Mouse (Mus musculus) intestine, postnatal 0 days (tissue): ENCODE measurements around the gene Nadsyn1. TPM values are rescaled to one million over a fixed set of nuclear protein-coding genes. Genes with fewer than 3 reads are reported as not detected.

Experiments
- ATAC-seq: fragments of 200-750 bp; cut with Nextera tagmentation; 2 replicates; pipeline ENCODE4 v1.8.0; 2017; ENCODE audit warnings: mild to moderate bottlenecking, moderate TSS enrichment, moderate library complexity
- H3K27ac ChIP-seq: fragments of 300-500 bp; sonication (generic); 2 replicates; pipeline ENCODE4 v1.5.1; 2014; ENCODE audit warnings: mild to moderate bottlenecking, low read depth, low read length, moderate library complexity
- H3K27me3 ChIP-seq: fragments of 300-500 bp; sonication (generic); replicated peaks from 2 replicates; pipeline ENCODE4 v1.6.1; 2014; ENCODE audit warnings: low read length, mixed read lengths; ENCODE audit not compliant: control insufficient read depth, insufficient read depth
- H3K36me3 ChIP-seq: fragments of 300-500 bp; sonication (generic); 2 replicates; pipeline ENCODE4 v1.6.1; 2014; ENCODE audit warnings: mild to moderate bottlenecking, moderate library complexity; ENCODE audit not compliant: control insufficient read depth, insufficient read depth
- H3K4me1 ChIP-seq: fragments of 300-500 bp; sonication (generic); replicated peaks from 2 replicates; pipeline ENCODE4 v1.6.1; 2014; ENCODE audit warnings: antibody characterized with exemption, low read length, mixed read lengths; ENCODE audit not compliant: control insufficient read depth, insufficient read depth
- H3K4me2 ChIP-seq: fragments of 300-500 bp; sonication (generic); replicated peaks from 2 replicates; pipeline ENCODE4 v1.6.1; 2014; ENCODE audit warnings: low read depth, mild to moderate bottlenecking, moderate library complexity
- H3K4me3 ChIP-seq: fragments of 300-500 bp; sonication (generic); 2 replicates; pipeline ENCODE4 v1.5.1; 2014; ENCODE audit warnings: low read depth, low read length
- H3K9ac ChIP-seq: fragments of 300-500 bp; sonication (generic); 2 replicates; pipeline ENCODE4 v1.6.1; 2014; ENCODE audit warnings: mild to moderate bottlenecking, low read depth, low read length
- H3K9me3 ChIP-seq: fragments of 300-500 bp; sonication (generic); 2 replicates; pipeline ENCODE4 v1.6.1; 2016; ENCODE audit warnings: mixed run types; ENCODE audit not compliant: control insufficient read depth
- CTCF ChIP-seq: sonication (generic); IDR thresholded peaks from 2 replicates; pipeline ENCODE4 v1.5.1; 2016; ENCODE audit warnings: low read depth, mild to moderate bottlenecking, control low read depth, antibody characterized with exemption, moderate library complexity
- WGBS: fragments of 180-500 bp; shearing (Covaris S2); extraction: QIAGEN DNeasy Blood & Tissue Kit; methylation state at CpG from one replicate; pipeline ENCODE4 v1.1.7; 2014; 5-methylcytosine and 5-hydroxymethylcytosine counted together
- polyA plus RNA-seq: library from polyadenylated mRNA; unstranded; fragments of >200 nt; fragmentation: Nextera tagmentation; extraction: Ambion mirVana; gene quantifications from 2 replicates; pipeline ENCODE4 v1.2.1, GENCODE M21; 2015

Gene Nadsyn1
- polyA plus RNA-seq, 1 experiment from 2014 or later, result 24.8 TPM

DNA sequence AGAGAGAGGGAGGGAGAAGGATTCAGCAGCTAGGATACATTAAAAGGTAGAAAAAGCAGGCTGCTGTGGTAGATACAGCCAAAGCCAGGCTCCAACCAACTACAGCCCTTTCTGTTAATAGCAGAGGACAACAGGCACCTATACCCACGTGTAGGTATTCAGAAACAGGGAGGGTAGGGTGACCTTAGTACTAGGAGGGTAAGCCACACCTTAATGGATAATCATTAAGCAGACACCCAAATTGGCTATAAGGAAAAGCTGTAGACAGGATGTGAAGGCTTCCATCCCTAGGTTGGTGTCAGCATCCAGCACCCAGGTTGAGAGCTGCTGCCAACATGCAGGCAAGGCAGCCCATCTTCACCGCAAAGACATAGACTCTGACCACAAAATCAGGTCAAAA, 1.4 kb downstream of the Nadsyn1 start:
- Histone ChIP-seq H3K27me3 (no peaks in the 10 kb centered on the region), H3K27ac (peak overlapping the region; percentile 73), H3K9ac (no peak overlapping the region), H3K4me1 (peaks cover 4% of the 10 kb centered on the region; the same call in 1 of the 2 replicates), H3K36me3 (peaks cover 22% of the 10 kb centered on the region), H3K9me3 (no peaks in the 10 kb centered on the region), H3K4me2 (peak overlapping the region; percentile 81), H3K4me3 (no peak overlapping the region; the same call in 1 of the 2 replicates)
- ATAC-seq, result peak; percentile 37; the same call in 1 of the 2 replicates
- no peak for TF ChIP-seq CTCF
- 54% methylated on average over 2 of the region's 2 CpGs for WGBS

DNA sequence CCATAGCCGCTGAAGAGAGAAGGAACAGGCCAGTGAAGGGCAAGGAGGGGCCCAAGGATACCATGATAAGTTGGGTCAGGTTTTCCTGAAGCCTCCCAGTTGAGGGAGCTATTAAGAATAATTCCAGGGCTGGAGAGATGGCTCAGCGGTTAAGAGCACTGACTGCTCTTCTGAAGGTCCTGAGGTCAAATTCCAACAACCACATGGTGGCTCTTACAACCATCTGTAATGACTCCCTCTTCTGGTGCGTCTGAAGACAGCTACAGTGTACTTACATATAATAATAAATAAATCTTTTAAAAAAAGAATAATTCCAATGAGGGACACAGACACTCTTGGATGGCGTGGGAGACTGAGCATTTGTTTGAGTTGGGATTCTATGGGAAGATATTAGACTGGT, 3.4 kb downstream of the Nadsyn1 start:
- 52% methylated on average over 4 of the region's 4 CpGs for WGBS
- no peak overlapping the region for H3K27ac ChIP-seq
- H3K9ac ChIP-seq, result no peak overlapping the region
- H3K4me2 ChIP-seq, result no peak overlapping the region
- peak; percentile 45 for TF ChIP-seq CTCF
- peaks cover 39% of the 10 kb centered on the region for H3K36me3 ChIP-seq
- no peak overlapping the region for H3K4me3 ChIP-seq
- ATAC-seq, result no peak
- peaks cover 4% of the 10 kb centered on the region; the same call in 1 of the 2 replicates for H3K4me1 ChIP-seq
- no peaks in the 10 kb centered on the region for H3K27me3 ChIP-seq
- no peaks in the 10 kb centered on the region for H3K9me3 ChIP-seq

DNA sequence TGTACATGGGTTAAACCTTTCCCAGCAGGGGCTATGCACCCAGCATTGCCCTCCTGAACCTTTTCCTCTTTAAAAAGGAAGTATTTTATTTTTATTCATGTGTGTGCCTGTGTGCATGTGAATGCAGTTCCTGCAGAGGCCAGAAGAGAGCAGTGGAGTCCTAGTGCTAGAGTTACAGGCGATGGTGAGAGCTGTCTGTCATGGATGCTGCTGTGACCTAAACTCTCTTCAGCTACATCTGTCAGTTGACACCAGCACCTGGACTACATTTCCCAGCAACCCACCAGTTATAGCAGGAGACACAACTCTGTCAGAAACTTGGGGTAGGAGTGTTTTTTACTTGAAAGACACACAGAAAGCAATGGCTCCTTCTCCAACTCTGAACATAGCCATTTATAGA, 13.7 kb downstream of the Nadsyn1 start:
- Histone ChIP-seq H3K27me3 (no peaks in the 10 kb centered on the region), H3K4me3 (no peak overlapping the region), H3K9me3 (no peaks in the 10 kb centered on the region), H3K27ac (no peak overlapping the region), H3K4me2 (no peak overlapping the region), H3K9ac (no peak overlapping the region), H3K4me1 (no peaks in the 10 kb centered on the region; the same call in none of the 2 replicates), H3K36me3 (peaks cover 88% of the 10 kb centered on the region)
- WGBS, result 48% methylated on average over 1 of the region's 1 CpGs
- peak; percentile 82 for TF ChIP-seq CTCF
- ATAC-seq, result no peak

DNA sequence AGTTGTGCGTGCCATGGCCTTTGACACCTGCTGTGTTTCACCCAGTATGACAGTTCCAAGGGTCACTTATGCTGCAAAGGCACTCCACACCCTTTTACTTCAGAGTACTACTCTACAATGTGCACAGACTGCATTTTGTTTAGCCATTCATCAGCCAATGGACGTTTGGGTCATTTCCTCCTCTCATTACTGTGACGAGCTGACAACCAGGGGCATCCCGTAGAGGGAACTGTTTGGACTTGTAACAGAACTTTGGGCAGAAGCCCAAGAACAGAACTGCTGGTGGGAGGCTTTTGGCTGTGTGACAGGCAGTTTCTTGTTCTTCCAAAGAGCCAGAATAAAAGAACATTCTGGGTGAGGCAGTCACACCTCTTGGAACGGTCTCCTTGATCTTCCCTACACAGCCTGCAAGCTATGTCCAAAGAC, 17.4 kb downstream of the Nadsyn1 start:
- Histone ChIP-seq H3K9me3 (no peaks in the 10 kb centered on the region), H3K27me3 (no peaks in the 10 kb centered on the region), H3K4me3 (no peak overlapping the region), H3K27ac (no peak overlapping the region), H3K9ac (no peak overlapping the region), H3K36me3 (peaks cover 86% of the 10 kb centered on the region), H3K4me1 (no peaks in the 10 kb centered on the region; the same call in none of the 2 replicates), H3K4me2 (no peak overlapping the region)
- ATAC-seq, result peak; percentile 75
- TF ChIP-seq CTCF, result no peak
- 31% methylated on average over 5 of the region's 5 CpGs for WGBS

DNA sequence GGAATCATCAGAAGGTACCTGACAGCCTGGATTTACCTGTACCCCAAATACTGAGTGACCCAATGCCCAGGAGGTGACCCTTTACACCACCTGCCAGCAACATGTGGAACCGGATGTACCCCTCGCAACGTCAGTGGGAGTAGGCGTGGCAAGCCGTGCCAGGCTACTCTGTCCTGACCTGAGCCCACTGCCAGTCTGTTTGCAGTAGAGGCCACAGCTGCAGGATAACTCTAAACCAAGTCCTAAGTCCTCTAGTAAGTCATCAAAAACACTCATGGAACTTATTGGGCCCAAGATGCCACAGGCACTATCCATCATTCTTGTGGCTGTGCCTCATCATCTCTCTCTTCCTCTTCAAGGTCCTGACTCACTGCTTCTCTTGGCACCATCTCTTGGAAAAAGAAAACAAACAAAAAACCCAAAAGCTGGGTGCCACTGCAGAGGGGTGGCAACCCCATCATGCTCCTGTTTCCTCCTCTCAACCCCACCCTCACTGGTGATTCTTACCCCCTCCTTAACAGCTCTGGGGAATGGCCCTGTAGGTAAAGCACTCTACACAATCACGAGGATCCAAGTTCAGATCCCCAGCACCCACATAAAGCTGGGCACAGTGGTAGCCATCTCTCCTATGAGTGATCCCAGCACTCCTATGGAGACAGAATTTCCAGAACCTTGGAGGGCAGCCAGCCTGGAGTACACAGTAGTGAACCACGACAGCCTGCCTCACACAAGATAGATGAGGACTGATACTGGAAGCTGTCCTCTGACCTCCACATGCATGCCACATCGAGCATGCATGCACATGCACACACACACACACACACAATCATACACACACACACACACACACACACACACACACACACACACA, 21.2 kb downstream of the Nadsyn1 start:
- Histone ChIP-seq H3K4me1 (no peaks in the 10 kb centered on the region; the same call in none of the 2 replicates), H3K4me3 (no peak overlapping the region), H3K4me2 (no peak overlapping the region), H3K27ac (no peak overlapping the region), H3K9ac (no peak overlapping the region), H3K36me3 (peaks cover 86% of the 10 kb centered on the region), H3K27me3 (no peaks in the 10 kb centered on the region), H3K9me3 (no peaks in the 10 kb centered on the region)
- TF ChIP-seq CTCF, result no peak
- 82% methylated on average over 8 of the region's 8 CpGs for WGBS
- ATAC-seq, result no peak

DNA sequence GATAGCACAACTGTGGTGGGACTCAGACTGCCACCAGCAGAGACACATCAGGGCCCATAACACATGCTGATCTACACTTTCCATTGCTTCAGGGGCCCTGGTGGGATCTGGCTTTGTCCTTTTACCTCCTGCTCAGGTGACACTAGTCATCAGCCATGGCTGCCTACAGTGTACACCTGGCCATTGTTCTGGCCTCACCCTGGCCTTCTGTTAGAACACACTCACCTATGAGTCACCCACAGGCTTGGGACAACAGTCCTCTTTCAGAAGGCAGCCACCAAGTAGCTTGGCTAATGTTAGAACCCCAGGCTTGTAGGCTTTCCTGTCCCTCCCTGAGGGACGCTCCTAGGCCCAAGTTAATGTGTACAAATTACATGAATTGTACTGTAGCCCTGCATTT, 21.9 kb downstream of the Nadsyn1 start:
- peaks cover 86% of the 10 kb centered on the region for H3K36me3 ChIP-seq
- no peak overlapping the region for H3K4me3 ChIP-seq
- H3K27me3 ChIP-seq, result no peaks in the 10 kb centered on the region
- WGBS, result 61% methylated on average over 1 of the region's 1 CpGs
- no peak overlapping the region for H3K4me2 ChIP-seq
- no peaks in the 10 kb centered on the region; the same call in none of the 2 replicates for H3K4me1 ChIP-seq
- TF ChIP-seq CTCF, result no peak
- ATAC-seq, result peak; percentile 37; the same call in 1 of the 2 replicates
- no peaks in the 10 kb centered on the region for H3K9me3 ChIP-seq
- H3K9ac ChIP-seq, result no peak overlapping the region
- peak overlapping the region; percentile 28 for H3K27ac ChIP-seq
